Mouse (Mus musculus): ENCODE data around the gene Psmb9. TPM values are rescaled to one million over a fixed set of nuclear protein-coding genes. Genes with fewer than 3 reads are reported as not detected.

Psmb9 gene
- polyA plus RNA-seq, 2 experiments: 2.2 to 3.4 TPM

DNA sequence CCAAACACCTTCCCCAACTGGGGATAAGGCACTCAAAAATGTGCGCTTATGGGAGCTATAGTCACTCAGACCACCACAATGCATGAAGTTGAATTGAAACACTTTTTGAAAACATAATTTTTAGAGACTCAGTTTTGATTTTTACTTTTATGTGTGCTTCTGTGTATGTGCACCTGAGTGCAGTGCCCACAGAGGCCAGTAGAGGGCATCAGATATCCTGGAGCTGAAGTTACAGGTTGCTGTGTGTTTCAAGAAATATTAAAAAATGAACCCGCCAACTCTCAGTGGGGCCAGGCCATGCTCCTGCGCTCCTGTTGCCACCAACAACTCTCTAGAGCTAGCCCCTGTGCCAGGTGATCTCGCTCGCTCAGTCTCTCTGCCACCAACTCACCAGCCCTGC, 15.0 kb downstream of the Psmb9 start:
- WGBS: 91% methylated on average over 5 of the region's 5 CpGs

DNA sequence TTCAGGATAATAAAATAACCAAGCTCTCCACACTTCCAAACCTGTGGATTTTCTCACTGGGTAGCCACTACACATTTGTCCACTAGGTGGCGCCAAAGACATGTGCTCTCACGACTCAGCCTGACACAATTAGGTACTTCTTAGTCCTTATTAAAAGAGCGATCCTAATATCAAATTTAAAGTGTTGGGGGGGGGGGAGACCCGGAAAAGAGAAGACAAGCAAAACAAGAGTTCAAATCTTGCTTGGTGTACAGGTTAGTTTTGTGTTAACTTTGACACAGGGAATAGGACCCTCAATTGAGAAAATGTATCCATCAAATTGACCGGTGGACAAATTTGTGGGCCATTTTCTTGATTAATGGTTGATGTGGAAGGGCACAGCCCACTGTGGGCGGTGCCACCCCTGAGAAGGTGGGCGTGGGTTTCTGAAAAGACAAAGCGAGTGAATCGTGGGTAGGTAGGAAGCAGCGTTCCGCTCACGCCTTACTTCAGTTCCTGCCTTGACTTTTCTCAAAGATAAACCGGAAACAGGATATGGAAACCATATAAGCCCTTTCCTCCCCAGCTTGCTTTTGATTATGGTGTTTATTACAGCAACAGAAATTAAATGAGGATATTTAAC, 16.6 kb downstream of the Psmb9 start:
- WGBS: 41% methylated on average over 13 of the region's 13 CpGs
- no peaks in the 10 kb centered on the region for H3K27me3 ChIP-seq (ENCODE audit: control insufficient read depth, insufficient read depth, low read length)
- ATAC-seq (ENCODE audit: low FRiP score, low read depth): no peak

More for the DNA sequence above, 15.0 kb downstream of the Psmb9 start:
- no peak for DNase-seq (ENCODE audit: low spot score)
- peaks cover 12% of the 10 kb centered on the region; the same call in 1 of the 2 replicates for H3K9me3 ChIP-seq (ENCODE audit: control insufficient read depth, low read length)
- no peaks in the 10 kb centered on the region for H3K36me3 ChIP-seq (ENCODE audit: control insufficient read depth, insufficient read depth, low read length)
- no peaks in the 10 kb centered on the region for H3K27me3 ChIP-seq (ENCODE audit: control insufficient read depth, insufficient read depth, low read length)
- no peak overlapping the region for H3K4me3 ChIP-seq (replicated peaks; ENCODE audit: low read length)
- TF ChIP-seq POLR2A (IDR thresholded peaks at IDR 0.05; ENCODE audit: borderline replicate concordance, extremely low read depth, insufficient read depth, insufficient read length): no peak
- no peak overlapping the region for H3K27ac ChIP-seq (replicated peaks; ENCODE audit: low read depth, low read length)
- no peaks in the 10 kb centered on the region for H3K4me1 ChIP-seq (ENCODE audit: control insufficient read depth, insufficient read depth, low read length)
- no peak overlapping the region for H3K4me2 ChIP-seq (replicated peaks; ENCODE audit: low read depth, low read length, severe bottlenecking)
- no peak overlapping the region for H3K9ac ChIP-seq (ENCODE audit: low read depth, low read length, severe bottlenecking)
- no peak for ATAC-seq (ENCODE audit: low FRiP score, low read depth)

DNA sequence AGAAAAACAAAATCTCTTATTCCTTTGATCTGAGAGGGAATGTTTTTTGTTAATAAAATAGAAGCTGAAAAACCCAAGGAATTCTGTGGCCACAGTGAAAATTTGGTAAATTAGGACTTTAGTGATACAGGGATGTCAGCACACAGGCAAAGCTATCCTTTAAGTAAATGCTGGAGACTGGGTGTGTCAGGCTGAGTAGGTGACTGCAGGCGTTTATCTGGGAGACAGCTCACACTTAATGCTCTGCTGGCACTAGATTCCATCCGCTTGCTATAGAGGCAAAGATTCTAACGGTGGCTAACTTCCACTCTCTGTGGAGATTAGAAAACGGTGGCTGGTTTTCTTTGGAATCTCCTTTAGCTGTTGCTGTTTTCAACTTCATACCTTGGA, 17.1 kb downstream of the Psmb9 start:
- WGBS: 16% methylated on average over 4 of the region's 4 CpGs
- ATAC-seq (ENCODE audit: low FRiP score, low read depth) (no peak), DNase-seq (ENCODE audit: low spot score) (no peak)
- Histone ChIP-seq H3K4me1 (ENCODE audit: control insufficient read depth, insufficient read depth, low read length) (no peaks in the 10 kb centered on the region), H3K27me3 (ENCODE audit: control insufficient read depth, insufficient read depth, low read length) (no peaks in the 10 kb centered on the region), H3K27ac (replicated peaks; ENCODE audit: low read depth, low read length) (no peak overlapping the region), H3K9ac (ENCODE audit: low read depth, low read length, severe bottlenecking) (no peak overlapping the region), H3K4me2 (replicated peaks; ENCODE audit: low read depth, low read length, severe bottlenecking) (no peak overlapping the region), H3K4me3 (replicated peaks; ENCODE audit: low read length) (no peak overlapping the region), H3K9me3 (ENCODE audit: control insufficient read depth, low read length) (peaks cover 4% of the 10 kb centered on the region; the same call in 1 of the 2 replicates), H3K36me3 (ENCODE audit: control insufficient read depth, insufficient read depth, low read length) (no peaks in the 10 kb centered on the region)
- TF ChIP-seq POLR2A (IDR thresholded peaks at IDR 0.05; ENCODE audit: borderline replicate concordance, extremely low read depth, insufficient read depth, insufficient read length): no peak

More for the DNA sequence above, 16.6 kb downstream of the Psmb9 start:
- Histone ChIP-seq H3K9me3 (ENCODE audit: control insufficient read depth, low read length) (peaks cover 4% of the 10 kb centered on the region; the same call in 1 of the 2 replicates), H3K4me1 (ENCODE audit: control insufficient read depth, insufficient read depth, low read length) (no peaks in the 10 kb centered on the region), H3K36me3 (ENCODE audit: control insufficient read depth, insufficient read depth, low read length) (no peaks in the 10 kb centered on the region), H3K9ac (ENCODE audit: low read depth, low read length, severe bottlenecking) (no peak overlapping the region), H3K4me2 (replicated peaks; ENCODE audit: low read depth, low read length, severe bottlenecking) (no peak overlapping the region), H3K27ac (replicated peaks; ENCODE audit: low read depth, low read length) (no peak overlapping the region), H3K4me3 (replicated peaks; ENCODE audit: low read length) (no peak overlapping the region)
- no peak for TF ChIP-seq POLR2A (IDR thresholded peaks at IDR 0.05; ENCODE audit: borderline replicate concordance, extremely low read depth, insufficient read depth, insufficient read length)
- peak; percentile 75 for DNase-seq (ENCODE audit: low spot score)

DNA sequence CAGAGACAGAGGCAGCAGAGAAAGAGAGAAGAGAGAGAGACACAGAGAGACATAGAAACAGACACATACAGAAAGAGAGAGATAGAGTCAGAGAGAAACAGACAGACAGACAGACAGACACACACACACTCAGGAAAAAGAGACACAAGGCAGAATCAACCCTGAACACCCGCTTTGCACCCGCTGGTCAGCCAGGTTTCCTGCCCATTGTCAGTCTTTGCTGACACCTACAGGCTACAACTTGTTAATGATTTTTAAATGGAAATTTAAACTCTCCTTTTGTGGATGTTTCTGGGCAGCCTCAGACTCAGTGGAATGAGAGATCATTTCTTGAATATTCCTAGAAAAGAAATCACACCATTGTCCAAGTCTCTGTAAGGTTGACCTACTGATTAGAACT, 18.3 kb downstream of the Psmb9 start:
- no peak for DNase-seq (ENCODE audit: low spot score)
- Histone ChIP-seq H3K4me1 (ENCODE audit: control insufficient read depth, insufficient read depth, low read length) (no peaks in the 10 kb centered on the region), H3K27me3 (ENCODE audit: control insufficient read depth, insufficient read depth, low read length) (no peaks in the 10 kb centered on the region), H3K9me3 (ENCODE audit: control insufficient read depth, low read length) (peaks cover 4% of the 10 kb centered on the region; the same call in 1 of the 2 replicates), H3K27ac (replicated peaks; ENCODE audit: low read depth, low read length) (no peak overlapping the region), H3K9ac (ENCODE audit: low read depth, low read length, severe bottlenecking) (no peak overlapping the region), H3K4me2 (replicated peaks; ENCODE audit: low read depth, low read length, severe bottlenecking) (no peak overlapping the region), H3K4me3 (replicated peaks; ENCODE audit: low read length) (no peak overlapping the region), H3K36me3 (ENCODE audit: control insufficient read depth, insufficient read depth, low read length) (no peaks in the 10 kb centered on the region)
- WGBS: 0% methylated on average over 2 of the region's 2 CpGs
- 0 out of 2 replicates have a peak, but pooled peaks have one; percentile 55 for ATAC-seq (ENCODE audit: low FRiP score, low read depth)
- TF ChIP-seq POLR2A (IDR thresholded peaks at IDR 0.05; ENCODE audit: borderline replicate concordance, extremely low read depth, insufficient read depth, insufficient read length): no peak

DNA sequence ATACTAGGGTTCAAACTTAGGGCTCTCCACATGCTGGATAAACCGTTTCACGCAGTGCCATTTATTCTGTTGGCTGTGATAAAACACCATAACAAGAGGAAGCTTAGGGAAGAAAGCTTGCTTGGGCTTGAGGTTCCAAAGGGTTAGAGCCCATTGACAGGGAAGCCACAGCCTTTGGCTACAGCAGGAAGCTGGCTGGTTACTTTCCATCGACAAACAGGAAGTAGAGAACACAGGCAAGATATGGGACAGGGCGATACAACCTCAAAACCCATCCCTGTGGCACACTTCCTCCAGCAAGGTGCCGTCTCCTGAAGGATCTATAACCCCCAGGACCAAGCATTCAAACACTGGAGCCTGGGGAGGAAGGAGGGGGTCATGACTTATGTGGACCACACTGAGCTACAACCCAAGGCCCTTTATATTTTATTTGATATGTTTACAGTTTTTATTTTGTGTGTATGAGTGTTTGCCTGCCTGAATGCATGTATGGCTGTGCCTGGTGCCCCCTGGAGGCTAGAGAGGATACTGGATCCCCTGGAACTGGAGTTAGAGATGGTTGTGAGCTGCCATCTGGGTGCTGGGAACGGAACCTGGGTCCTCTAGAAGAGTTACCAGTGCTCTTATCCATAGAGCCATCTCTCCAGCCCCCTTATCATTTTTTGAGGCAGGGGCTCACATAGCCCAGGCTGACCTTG, 22.4 kb downstream of the Psmb9 start:
- H3K9me3 ChIP-seq (ENCODE audit: control insufficient read depth, low read length): no peaks in the 10 kb centered on the region
- H3K27me3 ChIP-seq (ENCODE audit: control insufficient read depth, insufficient read depth, low read length): no peaks in the 10 kb centered on the region
- no peak overlapping the region for H3K4me3 ChIP-seq (replicated peaks; ENCODE audit: low read length)
- no peaks in the 10 kb centered on the region for H3K4me1 ChIP-seq (ENCODE audit: control insufficient read depth, insufficient read depth, low read length)
- TF ChIP-seq POLR2A (IDR thresholded peaks at IDR 0.05; ENCODE audit: borderline replicate concordance, extremely low read depth, insufficient read depth, insufficient read length): no peak
- ATAC-seq (ENCODE audit: low FRiP score, low read depth): no peak
- no peak for DNase-seq (ENCODE audit: low spot score)
- H3K9ac ChIP-seq (ENCODE audit: low read depth, low read length, severe bottlenecking): no peak overlapping the region
- 86% methylated on average over 6 of the region's 6 CpGs for WGBS
- no peaks in the 10 kb centered on the region for H3K36me3 ChIP-seq (ENCODE audit: control insufficient read depth, insufficient read depth, low read length)
- H3K4me2 ChIP-seq (replicated peaks; ENCODE audit: low read depth, low read length, severe bottlenecking): no peak overlapping the region
- H3K27ac ChIP-seq (replicated peaks; ENCODE audit: low read depth, low read length): no peak overlapping the region

All from limb, embryonic 14.5 days (tissue).